Mouse (Mus musculus): ENCODE results near the gene Cct3.
"Not testable (repeated sequence)": the region's sequence is repeated elsewhere in the genome, so short reads cannot be mapped to it uniquely, and the experiment has no call there.

Gene Cct3

GRCm38 (mm10) chr3:88296561-88297318, at the start of gene Cct3, which contains the start of gene Tsacc:
Cct3 (plus strand) TSS chr3:88297116.
Tsacc (minus strand) TSS chr3:88296999.
- peak; percentile 90 for DNase-seq (ENCODE audit: low spot score)

GRCm38 (mm10) chr3:88247666-88248065, 49.2 kb upstream of the Cct3 start:
- no peak for DNase-seq (ENCODE audit: low spot score)

- DNase-seq (ENCODE audit: low spot score): no peak
These were observed 48.5 kb upstream of the Cct3 start for GRCm38 (mm10) chr3:88248406-88248805.

- no peak for DNase-seq (ENCODE audit: low spot score)
These were observed 44.2 kb upstream of the Cct3 start for GRCm38 (mm10) chr3:88252739-88253138.

GRCm38 (mm10) chr3:88254268-88254926, 42.5 kb upstream of the Cct3 start, which contains the start of gene Rhbg:
Rhbg (minus strand) TSS chr3:88254709.
- DNase-seq (ENCODE audit: low spot score): peak; percentile 64

GRCm38 (mm10) chr3:88255950-88256349, 41.0 kb upstream of the Cct3 start:
- no peak for DNase-seq (ENCODE audit: low spot score)

- no peak for DNase-seq (ENCODE audit: low spot score)
These were observed 40.5 kb upstream of the Cct3 start for GRCm38 (mm10) chr3:88256382-88256781.

- DNase-seq (ENCODE audit: low spot score): no peak
These were observed 34.6 kb upstream of the Cct3 start for GRCm38 (mm10) chr3:88262346-88262745.

- DNase-seq (ENCODE audit: low spot score): not testable (repeated sequence)
These were observed 28.9 kb upstream of the Cct3 start for GRCm38 (mm10) chr3:88268014-88268413.

- DNase-seq (ENCODE audit: low spot score): no peak
These were observed 27.9 kb upstream of the Cct3 start for GRCm38 (mm10) chr3:88268991-88269390.

GRCm38 (mm10) chr3:88271298-88271697, 25.6 kb upstream of the Cct3 start:
- DNase-seq (ENCODE audit: low spot score): not testable (repeated sequence)

- DNase-seq (ENCODE audit: low spot score): no peak
These were observed 25.1 kb upstream of the Cct3 start for GRCm38 (mm10) chr3:88271859-88272258.

GRCm38 (mm10) chr3:88274002-88274401, 22.9 kb upstream of the Cct3 start:
- DNase-seq (ENCODE audit: low spot score): no peak

GRCm38 (mm10) chr3:88276121-88276520, 20.8 kb upstream of the Cct3 start:
- DNase-seq (ENCODE audit: low spot score): no peak

- DNase-seq (ENCODE audit: low spot score): peak; percentile 17
These were observed 20.3 kb upstream of the Cct3 start for GRCm38 (mm10) chr3:88276529-88277143.

- no peak for DNase-seq (ENCODE audit: low spot score)
These were observed 16.9 kb upstream of the Cct3 start for GRCm38 (mm10) chr3:88280035-88280434.

- not testable (repeated sequence) for DNase-seq (ENCODE audit: low spot score)
These were observed 15.6 kb upstream of the Cct3 start for GRCm38 (mm10) chr3:88281141-88281916.

GRCm38 (mm10) chr3:88284815-88285564, 11.9 kb upstream of the Cct3 start:
- not testable (repeated sequence) for DNase-seq (ENCODE audit: low spot score)

- DNase-seq (ENCODE audit: low spot score): not testable (repeated sequence)
These were observed 11.4 kb upstream of the Cct3 start for GRCm38 (mm10) chr3:88285565-88285895.

GRCm38 (mm10) chr3:88287110-88287509, 9.8 kb upstream of the Cct3 start, which contains the start of gene Gm38392:
Gm38392 (minus strand) TSS chr3:88287210.
- no peak for DNase-seq (ENCODE audit: low spot score)

GRCm38 (mm10) chr3:88288133-88288713, 8.7 kb upstream of the Cct3 start:
- DNase-seq (ENCODE audit: low spot score): not testable (repeated sequence)
